Mouse (Mus musculus) heart, adult 8-10 months (tissue): ENCODE data around the gene Trpd52l3. TPM values are rescaled to one million over a fixed set of nuclear protein-coding genes. Genes with fewer than 3 reads are reported as not detected.

Experiments
- DNase-seq: peaks from one replicate; pipeline ENCODE4 v3.0.0; 2022; ENCODE audit warnings: low spot score
- total RNA-seq, 4 experiments: library from RNA; stranded (reverse); gene quantifications; 2 replicates each; pipeline ENCODE4 v1.2.4; 2022

The Trpd52l3 gene
- total RNA-seq, 4 experiments from 2014 or later, result not detected

- DNase-seq, result peak; percentile 93
These were observed 26.5 kb downstream of the Trpd52l3 start, which contains the start of gene Uhrf2 for GRCm38 (mm10) chr19:30029894-30030635. Uhrf2 (plus strand) TSS chr19:30030513.

GRCm38 (mm10) chr19:30030636-30031467 lies 27.3 kb downstream of the Trpd52l3 start:
- no peak for DNase-seq

GRCm38 (mm10) chr19:30031468-30031931 lies 27.9 kb downstream of the Trpd52l3 start:
- DNase-seq, result peak; percentile 41

- no peak for DNase-seq
These were observed 28.6 kb downstream of the Trpd52l3 start for GRCm38 (mm10) chr19:30032206-30032605.

GRCm38 (mm10) chr19:30035361-30035760 lies 31.8 kb downstream of the Trpd52l3 start:
- no peak for DNase-seq

- DNase-seq, result no peak
These were observed 40.1 kb downstream of the Trpd52l3 start for GRCm38 (mm10) chr19:30043691-30044090.

- no peak for DNase-seq
These were observed 41.0 kb downstream of the Trpd52l3 start for GRCm38 (mm10) chr19:30044630-30045029.

GRCm38 (mm10) chr19:30045857-30046256 lies 42.3 kb downstream of the Trpd52l3 start:
- no peak for DNase-seq

- no peak for DNase-seq
These were observed 47.0 kb downstream of the Trpd52l3 start for GRCm38 (mm10) chr19:30050584-30050983.

- DNase-seq, result no peak
These were observed 47.9 kb downstream of the Trpd52l3 start for GRCm38 (mm10) chr19:30051479-30051878.

- no peak for DNase-seq
These were observed 50.6 kb downstream of the Trpd52l3 start for GRCm38 (mm10) chr19:30054218-30054617.

Other genes with a start within 250 kb of the Trpd52l3 start
- 10 to 100 TPM; 10.3 to 15.2 (median 12.9) TPM for gene 9930021J03Rik, start 197.8 kb upstream of the Trpd52l3 start, total RNA-seq
- 10 to 100 TPM; 12.7 to 15.3 (median 14.1) TPM for gene Ranbp6, start 190.8 kb upstream of the Trpd52l3 start, total RNA-seq
- 10 to 100 TPM in 2 of 4 experiments, 1 to 10 TPM in 2; 5.7 to 12.2 (median 9.4) TPM for gene Il33, start 78.7 kb upstream of the Trpd52l3 start, total RNA-seq
- gene Uhrf2, start 26.7 kb downstream of the Trpd52l3 start, total RNA-seq, result 10 to 100 TPM; 16.9 to 20.2 (median 19.0) TPM
- gene Gldc, start 171.6 kb downstream of the Trpd52l3 start, total RNA-seq, result under 1 TPM; 0.06 to 0.56 (median 0.16) TPM
- gene Mbl2, start 229.2 kb downstream of the Trpd52l3 start, total RNA-seq, result not detected